Mouse (Mus musculus) embryo, embryonic 9.5 days (tissue): Measurements from ENCODE around the gene Ccdc30.
"Not testable (repeated sequence)": the region's sequence is repeated elsewhere in the genome, so short reads cannot be mapped to it uniquely, and the experiment has no call there.

ENCODE experiments used
- DNase-seq: peaks from one replicate; pipeline ENCODE4 v3.0.0-alpha.2; 2017; ENCODE audit errors: extremely low spot score

Ccdc30 gene

DNA sequence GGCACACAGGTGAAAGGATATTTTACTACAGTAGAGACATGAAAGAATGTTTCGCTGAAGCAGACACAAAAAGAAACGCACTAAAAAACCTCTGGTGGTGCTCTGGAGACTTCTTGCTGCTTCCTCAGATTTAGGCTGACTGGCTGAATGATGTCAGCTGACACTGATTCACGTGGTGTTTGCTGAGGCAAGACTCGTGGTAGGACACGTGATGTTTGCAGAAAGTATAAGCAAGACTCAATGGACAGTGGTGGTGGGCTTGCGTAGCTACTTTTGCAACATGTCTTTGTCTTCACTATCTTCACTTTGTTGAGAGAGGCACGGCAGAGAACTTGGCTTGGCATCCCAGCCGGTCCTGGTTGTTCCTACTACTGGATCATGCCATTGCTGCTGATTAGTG, 112.0 kb downstream of the Ccdc30 start:
- DNase-seq, result no peak

DNA sequence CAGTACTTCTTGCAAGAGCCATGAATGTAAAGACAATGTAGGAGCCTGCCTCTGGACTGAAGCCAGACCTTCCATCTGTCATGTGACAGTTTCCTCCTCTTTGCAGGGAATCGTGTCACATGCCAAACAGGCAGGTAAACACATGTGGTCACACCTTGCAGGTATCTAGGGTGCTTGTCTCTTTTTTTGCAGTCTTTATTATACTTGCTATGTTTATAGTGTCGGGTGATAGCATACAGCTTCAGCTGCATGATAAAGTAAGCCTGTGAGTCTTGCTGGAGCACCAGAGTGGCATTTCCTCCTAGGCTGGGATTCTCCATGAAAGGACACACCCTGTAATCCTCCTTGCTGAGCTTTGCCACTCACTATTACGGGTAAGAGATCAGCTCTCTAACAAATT, 113.5 kb downstream of the Ccdc30 start:
- DNase-seq, result no peak

DNA sequence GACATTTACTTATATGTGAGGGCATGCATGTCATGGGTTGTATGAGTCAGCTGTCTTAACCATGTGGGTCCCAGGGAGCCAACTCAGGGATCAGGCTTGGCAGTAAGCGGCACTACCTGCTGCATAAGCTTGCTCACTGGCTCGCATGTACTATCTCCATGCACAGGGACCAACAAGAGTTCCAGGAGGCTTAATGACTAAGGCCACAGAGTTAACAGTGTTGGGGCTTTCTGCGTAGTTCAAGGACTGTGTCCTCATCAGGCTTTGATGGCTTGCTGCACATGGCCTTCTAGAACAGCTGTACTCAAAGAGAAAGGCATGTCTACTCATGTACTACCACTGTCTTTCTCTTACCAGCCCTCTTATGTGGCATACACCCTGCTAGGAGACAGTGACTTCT, 114.6 kb downstream of the Ccdc30 start:
- DNase-seq, result no peak

DNA sequence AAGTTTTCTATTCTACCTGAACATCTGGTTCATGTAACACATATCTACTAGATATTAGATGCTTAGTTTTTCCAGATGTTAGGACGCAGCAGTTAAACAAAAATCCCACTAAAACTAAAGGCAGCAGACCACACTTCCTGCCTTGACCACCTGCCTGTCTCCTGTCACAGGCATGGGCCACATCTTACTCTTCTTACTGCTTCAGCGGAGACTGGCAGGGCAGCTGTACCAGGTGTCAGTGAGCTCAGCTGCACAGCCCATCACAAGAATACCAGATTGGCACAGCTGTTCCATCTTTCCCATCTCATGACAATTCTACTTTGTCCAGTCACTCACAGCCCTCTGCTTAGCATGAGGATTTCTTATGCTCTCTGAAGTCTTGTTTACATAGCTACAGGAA, 118.0 kb downstream of the Ccdc30 start:
- DNase-seq, result no peak

DNA sequence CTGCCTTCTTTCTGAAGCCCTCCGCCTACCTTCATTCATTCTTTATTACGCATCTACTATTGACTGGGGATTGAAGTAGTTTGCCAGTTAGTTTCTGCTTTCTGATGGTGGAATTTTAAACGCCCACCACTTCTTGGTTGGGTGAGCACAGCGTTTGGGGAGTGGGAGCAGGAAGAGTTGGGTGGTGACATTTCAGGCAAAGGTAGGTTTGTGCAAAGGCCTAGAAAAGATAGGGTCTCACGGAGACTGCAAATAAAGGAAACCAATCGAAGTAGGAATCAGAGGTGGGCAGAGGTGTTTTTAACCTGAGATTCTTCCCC, 120.2 kb downstream of the Ccdc30 start:
- peak; percentile 37 for DNase-seq

DNA sequence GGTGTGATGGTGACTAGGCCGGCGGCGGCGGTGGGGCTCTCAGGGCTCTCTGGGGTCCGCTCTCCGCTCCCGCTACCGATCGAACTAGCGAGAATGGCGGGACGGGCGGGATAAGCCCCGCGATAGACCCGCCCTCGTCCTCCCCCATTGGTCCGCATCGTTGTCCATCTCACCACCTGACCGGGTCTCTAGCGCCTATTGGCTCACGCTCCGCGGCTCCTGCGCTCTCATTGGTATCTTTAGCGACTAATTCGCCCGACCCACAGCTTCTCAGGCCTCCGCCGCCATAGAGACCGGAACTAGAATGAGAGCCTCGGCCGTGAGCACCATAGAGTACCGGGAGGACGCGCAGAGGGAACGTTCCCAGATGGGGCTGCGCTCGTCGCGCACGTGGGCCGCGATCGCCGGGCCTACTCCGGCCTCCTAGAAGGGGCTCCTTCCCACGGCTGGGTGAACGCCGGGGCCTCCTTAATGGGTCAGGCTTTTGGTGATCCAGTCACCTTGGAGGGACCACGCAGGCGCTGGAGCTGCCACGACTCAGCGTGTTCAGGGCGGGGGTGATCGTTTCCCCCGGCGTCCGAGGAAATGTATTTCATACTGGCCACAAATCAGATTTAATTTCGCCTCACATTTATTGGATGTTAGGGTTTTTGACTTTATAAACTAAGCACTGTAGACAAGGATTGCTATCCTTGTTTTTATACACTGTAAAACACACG, 120.7 kb downstream of the Ccdc30 start, which contains the start of gene Ybx1:
Ybx1 (minus strand) TSS at position 190 of the 719 bp plus-strand sequence.
- DNase-seq, result peak; percentile 98

DNA sequence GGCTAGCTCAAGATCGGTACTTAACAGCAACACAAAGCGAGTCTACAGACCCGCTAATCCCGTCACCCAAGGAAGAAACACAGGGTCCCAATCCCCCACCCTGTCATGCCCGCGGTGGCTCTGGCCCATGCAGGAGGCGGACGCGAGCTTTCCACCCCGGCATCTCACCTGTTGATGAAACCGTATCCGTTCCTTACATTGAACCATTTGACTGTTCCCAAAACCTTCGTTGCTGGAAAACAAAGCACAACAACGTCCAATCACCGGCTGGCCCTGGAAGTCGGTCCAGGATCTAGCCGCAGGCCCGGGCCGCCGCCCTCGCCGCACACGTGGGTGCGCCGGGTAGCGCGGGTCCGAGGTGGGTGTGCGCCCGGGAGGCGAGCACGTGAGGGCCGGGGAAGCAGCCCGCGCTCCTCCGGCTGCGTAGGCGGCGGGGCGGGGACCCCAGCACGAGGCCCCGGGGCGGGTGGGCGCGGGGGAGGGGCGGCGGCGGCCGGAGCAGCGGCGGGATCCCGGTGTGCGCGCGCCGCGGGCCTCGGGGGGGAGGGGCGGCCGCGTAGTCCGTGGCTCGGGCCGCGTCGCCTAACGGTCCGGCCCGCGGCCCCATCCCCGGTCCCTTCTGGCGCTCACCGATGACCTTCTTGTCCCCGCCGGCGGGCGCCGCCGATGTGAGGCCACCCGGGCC, 121.6 kb downstream of the Ccdc30 start:
- DNase-seq, result peak; percentile 48

DNA sequence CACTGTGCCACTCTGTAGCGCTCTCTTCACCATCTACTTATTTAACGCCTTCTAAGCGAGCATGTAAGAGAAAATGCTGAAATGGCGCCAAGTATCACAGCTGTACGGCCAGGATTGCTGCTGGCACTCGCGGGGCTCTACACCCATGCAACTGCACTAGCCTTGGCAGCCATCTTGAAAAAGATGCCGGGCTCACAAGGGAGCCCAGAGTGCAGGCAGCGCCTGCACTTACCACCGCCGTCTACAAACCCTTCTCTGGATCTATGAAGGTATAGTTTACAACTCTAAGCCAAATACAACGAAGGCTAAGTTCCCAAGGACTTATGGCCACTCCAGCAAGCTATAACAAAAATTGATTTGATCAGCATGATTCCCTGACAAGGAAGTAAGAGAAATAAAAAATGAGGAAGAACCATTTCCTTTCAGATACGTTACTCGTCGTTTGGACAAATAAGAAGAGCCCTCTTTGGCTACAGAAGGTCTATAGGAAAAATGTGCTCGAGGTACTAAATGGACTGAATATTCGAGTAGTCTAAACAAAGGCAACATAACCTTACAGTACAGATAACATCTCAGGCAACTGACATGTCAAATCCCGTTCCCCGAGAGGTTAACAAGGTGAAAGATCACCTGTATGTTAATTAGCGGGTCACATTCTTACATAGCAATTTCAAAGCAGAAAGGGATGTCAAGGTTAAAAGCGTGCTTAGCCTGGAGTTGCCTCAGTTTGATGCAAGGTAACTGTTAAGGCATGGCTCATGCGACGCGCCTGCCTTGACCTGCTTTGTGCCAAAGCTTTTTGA, 122.3 kb downstream of the Ccdc30 start:
- peak; percentile 38 for DNase-seq

DNA sequence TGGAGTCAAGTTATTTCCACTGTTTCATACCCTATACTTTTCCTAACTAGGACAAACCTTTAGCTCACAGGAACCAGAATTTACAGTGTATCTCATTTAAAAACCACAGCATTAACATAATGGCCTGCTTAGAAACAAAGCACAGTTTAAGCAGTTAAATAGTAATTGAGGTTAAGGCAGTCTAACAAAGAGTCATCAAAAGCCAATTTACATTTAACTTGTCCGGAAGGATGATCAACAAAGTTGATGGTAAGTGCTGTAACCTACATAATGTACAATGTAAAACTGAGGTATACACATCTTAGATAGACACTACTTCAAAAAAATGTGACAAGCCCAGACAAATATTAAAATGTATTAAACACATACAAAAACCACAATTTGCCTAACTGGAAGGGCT, 123.4 kb downstream of the Ccdc30 start:
- no peak for DNase-seq

DNA sequence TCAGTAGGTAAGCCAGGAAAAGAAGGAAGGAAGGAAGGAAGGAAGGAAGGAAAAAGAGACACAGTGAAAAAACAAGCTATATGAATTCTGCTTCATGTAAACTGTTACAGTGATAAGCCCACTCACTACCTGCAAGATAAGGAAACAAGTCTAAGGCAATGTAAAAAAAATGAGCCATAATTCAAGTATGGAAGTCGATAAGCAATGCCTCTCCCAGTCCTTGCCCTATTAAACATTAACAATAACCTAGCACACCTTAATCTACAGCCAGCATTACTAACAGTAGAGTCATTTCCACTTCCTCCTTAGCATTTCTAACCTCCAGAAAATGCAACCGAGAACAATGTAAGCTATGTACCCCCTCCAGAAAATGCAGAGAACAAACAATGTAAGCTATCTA, 130.0 kb downstream of the Ccdc30 start:
- DNase-seq, result no peak

DNA sequence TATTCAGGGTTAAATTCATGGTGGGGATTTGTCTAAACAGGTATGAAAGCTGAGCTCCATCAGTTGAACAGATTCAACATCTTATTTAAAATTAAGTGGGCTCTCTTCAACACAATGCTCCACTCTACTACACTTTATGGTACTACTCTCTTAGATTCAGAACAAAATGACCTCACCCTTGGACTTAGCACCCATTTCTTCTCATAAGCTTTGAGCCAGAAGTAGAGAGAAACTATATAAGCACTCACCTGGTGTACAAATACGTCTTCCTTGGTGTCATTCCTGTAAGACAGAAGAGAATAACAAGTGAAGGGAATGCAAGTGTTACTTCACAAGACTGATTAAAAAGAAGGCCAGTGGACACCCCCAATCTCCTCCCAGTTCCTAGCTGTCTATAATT, 130.5 kb downstream of the Ccdc30 start:
- DNase-seq, result no peak

DNA sequence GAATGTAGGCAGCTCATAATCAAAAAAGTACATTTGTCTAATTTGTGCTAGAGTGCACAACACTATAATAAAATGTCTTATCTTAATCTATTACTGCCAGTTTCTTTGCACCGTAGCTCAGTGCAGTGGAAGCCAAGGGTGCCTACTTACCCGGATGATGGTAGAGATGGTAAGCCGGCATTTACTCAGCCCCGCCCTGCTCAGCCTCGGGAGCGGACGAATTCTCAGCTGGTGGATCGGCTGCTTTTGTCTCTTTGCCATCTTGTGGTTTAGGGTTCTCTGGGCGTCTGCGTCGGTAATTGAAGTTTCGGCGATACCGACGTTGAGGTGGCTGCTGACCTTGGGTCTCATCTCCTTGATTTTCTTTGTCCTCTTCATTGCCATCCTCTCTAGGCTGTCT, 136.5 kb downstream of the Ccdc30 start:
- not testable (repeated sequence) for DNase-seq

DNA sequence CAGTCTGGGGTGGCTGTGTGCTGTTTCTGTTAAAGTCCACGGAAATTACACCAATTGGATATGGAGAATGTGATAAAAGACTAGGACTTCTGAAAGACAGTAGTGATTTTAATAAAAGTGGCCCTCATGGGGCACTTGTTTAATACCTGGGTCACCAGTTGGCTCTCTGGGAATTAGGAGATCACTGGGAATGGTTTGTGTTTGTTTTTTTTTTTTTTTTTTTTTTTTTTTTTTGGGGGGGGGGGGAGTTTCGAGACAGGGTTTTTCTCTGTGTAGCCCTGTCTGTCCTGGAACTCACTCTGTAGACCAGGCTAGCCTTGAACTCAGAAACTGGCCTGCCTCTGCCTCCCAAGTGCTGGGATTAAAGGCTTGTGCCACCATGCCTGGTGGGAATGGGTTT, 139.6 kb downstream of the Ccdc30 start:
- DNase-seq, result no peak

DNA sequence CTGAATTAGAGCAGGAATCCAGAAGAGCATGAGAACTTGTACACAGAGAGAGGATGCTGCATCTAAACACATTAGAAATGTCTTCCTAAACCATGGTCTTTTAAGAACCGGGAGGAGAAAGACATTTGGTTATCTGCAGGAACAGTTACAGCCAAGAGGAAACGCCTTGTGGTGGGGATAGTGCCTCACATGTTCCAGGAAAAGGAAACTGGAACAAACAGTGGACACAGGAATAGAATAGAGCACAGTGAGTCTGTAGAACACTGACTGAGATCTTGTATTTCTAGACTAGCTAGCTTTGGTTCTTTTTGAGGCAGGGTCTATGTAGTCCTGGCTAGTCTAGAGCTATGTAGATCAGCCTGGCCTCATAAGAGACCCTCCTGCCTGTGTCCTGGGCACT, 140.1 kb downstream of the Ccdc30 start:
- no peak for DNase-seq

DNA sequence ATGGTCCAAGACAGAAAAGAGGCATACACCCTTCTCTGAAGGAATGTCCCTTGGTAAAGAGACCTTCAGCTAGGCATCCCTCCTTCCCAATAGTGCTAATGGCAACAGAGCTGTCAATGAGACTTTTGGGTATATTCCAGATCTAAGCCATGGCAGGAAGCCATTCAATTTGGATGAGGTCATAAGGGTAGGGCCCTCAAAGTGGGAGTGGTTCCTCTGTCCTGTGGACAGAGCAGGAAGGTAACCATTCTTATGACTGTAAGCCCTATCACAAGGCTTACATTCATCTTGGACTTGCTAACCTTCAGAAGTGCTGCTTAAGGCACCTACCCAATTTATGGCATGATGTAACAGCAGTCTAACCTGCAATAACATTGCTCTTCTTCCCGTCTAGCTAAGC, 140.7 kb downstream of the Ccdc30 start:
- DNase-seq, result no peak
